Mouse (Mus musculus): Measurements from ENCODE around the gene Gnai3. TPM values are rescaled to one million over a fixed set of nuclear protein-coding genes. Genes with fewer than 3 reads are reported as not detected.

Gene Gnai3
- polyA plus RNA-seq, 1 experiment = 20.7 TPM

DNA sequence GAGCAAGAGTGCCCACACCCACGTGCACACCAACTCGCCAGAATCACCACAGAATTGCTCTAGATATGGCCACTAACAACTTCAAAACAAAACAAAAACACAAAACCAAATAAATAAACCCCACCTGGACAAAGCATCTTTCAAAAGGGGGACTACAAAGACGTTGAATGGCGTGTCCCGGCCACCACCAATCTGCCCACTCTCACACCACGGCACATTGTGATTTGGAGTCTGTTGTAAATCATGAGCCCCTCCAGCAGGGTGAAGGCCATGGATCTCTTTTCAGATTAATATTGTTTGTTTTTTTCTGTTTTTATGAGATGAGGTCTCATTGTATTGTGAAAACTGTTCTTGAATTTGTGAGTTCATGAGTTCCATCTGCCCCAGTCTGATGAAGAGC, 43.9 kb downstream of the Gnai3 start:
- H3K4me1 ChIP-seq (ENCODE audit: control insufficient read depth, insufficient read depth, insufficient read length, low read length) = no peaks in the 10 kb centered on the region
- H3K4me3 ChIP-seq (ENCODE audit: insufficient read depth, low read depth, low read length) = no peak overlapping the region
- H3K27ac ChIP-seq (replicated peaks; ENCODE audit: low read depth, low read length) = no peak overlapping the region

DNA sequence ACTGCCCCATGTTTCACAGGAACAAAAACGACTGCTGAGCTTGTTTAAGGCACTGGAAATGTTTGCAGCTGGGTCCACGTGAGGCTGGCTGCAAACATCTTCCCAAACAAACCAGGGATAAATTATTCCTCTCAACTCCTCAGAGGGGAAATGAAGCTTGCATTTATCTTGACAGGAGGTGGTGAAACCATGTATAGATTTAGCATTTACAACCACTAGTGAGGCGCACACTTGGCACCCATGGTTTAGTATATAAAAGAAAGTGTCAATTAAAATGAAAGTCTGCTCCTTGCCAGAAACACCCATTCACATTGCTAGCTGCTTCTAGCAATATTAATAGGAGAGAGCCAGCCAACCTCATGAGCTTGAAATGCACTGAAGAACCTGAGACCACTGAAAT, 44.4 kb downstream of the Gnai3 start:
- Histone ChIP-seq H3K4me3 (ENCODE audit: insufficient read depth, low read depth, low read length) (no peak overlapping the region), H3K27ac (replicated peaks; ENCODE audit: low read depth, low read length) (no peak overlapping the region), H3K4me1 (ENCODE audit: control insufficient read depth, insufficient read depth, insufficient read length, low read length) (no peaks in the 10 kb centered on the region)

DNA sequence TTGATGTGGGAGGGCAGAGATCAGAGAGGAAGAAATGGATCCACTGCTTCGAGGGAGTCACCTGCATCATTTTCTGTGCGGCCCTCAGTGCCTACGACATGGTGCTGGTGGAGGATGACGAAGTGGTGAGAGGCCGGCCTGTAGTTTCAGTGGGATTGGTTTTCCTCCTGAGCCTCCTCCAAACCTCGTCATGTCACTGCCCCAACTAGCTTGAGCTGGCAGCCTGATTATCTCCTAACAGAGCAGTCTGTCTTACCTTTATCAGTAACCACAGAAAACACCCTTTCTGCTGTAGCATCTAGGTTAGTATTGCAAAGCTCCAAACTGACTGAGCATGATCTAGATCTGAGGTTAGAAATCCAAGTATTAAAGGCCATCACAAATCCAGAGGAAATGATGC, 47.6 kb downstream of the Gnai3 start:
- H3K4me3 ChIP-seq (ENCODE audit: insufficient read depth, low read depth, low read length) = no peak overlapping the region
- H3K27ac ChIP-seq (replicated peaks; ENCODE audit: low read depth, low read length) = no peak overlapping the region
- H3K4me1 ChIP-seq (ENCODE audit: control insufficient read depth, insufficient read depth, insufficient read length, low read length) = no peaks in the 10 kb centered on the region

DNA sequence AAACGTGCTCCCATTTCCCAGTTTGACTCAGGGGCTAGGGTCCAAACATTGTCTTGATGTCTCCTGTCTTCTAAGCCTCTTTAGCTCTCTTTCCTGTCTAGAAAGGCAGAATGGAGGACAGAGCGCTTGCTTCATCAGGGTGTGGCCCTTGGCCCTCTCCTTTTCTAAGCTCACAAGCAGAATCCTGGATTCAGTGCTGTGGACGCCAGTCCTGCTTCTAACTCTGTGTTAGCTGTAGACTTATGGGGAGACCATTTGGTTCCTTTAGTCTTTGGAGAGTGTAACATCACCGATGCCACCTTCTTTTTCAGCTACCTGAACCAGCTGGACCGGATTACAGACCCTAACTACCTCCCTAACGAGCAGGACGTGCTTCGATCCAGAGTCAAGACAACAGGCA, 48.3 kb downstream of the Gnai3 start:
- H3K4me3 ChIP-seq (ENCODE audit: insufficient read depth, low read depth, low read length) = no peak overlapping the region
- no peak overlapping the region for H3K27ac ChIP-seq (replicated peaks; ENCODE audit: low read depth, low read length)
- H3K4me1 ChIP-seq (ENCODE audit: control insufficient read depth, insufficient read depth, insufficient read length, low read length) = no peaks in the 10 kb centered on the region

DNA sequence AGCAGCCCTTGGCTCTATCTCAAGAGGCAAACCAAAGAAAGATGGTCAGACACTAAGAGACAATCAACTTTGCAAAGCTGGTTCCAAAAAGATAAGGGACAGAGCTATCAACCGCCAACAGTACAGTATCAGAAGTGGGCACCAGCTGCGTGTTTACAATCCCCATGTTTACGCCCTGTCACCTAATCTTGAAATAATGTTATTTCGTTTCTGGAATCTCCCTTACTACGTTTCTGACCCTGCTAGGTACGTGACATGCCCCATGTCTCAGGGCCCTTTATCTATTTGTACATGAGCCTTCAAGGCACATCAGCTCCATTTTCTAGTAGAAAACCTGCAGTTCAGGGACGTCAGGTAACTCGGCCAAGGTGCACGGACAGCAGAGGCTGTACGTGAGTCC, 49.2 kb downstream of the Gnai3 start:
- H3K27ac ChIP-seq (replicated peaks; ENCODE audit: low read depth, low read length) = no peak overlapping the region
- H3K4me1 ChIP-seq (ENCODE audit: control insufficient read depth, insufficient read depth, insufficient read length, low read length) = no peaks in the 10 kb centered on the region
- no peak overlapping the region for H3K4me3 ChIP-seq (ENCODE audit: insufficient read depth, low read depth, low read length)

DNA sequence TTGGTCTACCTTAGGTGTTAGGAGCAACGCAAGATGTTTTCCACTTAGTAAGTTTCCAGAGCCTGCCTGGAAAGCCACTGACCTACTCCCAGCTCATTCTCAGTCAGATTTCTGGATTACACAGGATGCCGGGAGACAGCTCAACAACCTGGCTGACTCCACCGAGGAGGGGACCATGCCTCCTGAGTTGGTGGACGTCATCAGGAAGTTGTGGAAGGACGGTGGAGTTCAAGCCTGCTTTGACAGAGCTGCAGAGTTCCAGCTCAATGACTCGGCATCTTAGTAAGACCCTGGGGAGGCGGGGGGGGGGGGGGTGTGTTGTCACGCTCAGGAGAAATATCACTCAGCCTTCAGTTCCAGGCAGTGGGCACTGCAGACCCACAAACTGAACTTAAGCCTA, 49.7 kb downstream of the Gnai3 start:
- H3K4me1 ChIP-seq (ENCODE audit: control insufficient read depth, insufficient read depth, insufficient read length, low read length) = no peaks in the 10 kb centered on the region
- H3K27ac ChIP-seq (replicated peaks; ENCODE audit: low read depth, low read length) = no peak overlapping the region
- no peak overlapping the region for H3K4me3 ChIP-seq (ENCODE audit: insufficient read depth, low read depth, low read length)

DNA sequence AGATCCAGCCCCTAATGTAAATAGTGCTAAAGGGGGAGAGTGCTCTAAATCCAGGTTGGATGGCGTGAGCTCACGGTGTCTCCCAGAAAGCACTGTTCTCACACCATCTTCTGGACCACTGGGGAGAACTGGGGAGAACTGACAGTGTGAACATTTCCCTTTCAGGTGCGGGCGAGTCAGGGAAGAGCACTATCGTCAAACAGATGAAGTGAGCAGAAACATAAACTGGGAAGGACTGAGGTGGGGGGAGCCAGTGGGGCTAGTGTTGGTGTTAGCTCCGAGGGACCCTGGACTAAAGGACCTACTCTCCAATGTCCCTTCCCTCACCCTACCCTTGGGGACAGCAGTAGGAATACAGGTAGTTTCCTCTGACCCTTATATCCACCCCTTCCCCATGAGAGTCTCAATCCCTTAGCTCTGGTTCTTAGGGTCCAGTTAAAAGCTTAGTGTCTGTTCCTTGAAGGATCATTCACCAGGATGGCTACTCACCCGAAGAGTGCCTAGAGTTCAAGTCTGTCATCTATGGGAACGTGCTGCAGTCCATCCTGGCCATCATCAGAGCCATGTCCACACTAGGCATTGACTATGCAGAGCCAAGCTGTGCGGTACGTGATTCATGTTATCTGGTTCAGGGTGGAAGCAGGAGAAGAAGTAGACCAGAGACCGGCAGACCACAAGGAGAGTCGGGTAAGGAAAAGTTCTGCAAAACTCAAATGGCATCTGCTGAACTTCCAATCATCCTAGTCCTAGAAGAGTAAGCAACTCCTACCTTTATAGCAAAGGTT, 50.8 kb downstream of the Gnai3 start:
- H3K4me1 ChIP-seq (ENCODE audit: control insufficient read depth, insufficient read depth, insufficient read length, low read length) = no peaks in the 10 kb centered on the region
- no peak overlapping the region for H3K27ac ChIP-seq (replicated peaks; ENCODE audit: low read depth, low read length)
- no peak overlapping the region for H3K4me3 ChIP-seq (ENCODE audit: insufficient read depth, low read depth, low read length)

DNA sequence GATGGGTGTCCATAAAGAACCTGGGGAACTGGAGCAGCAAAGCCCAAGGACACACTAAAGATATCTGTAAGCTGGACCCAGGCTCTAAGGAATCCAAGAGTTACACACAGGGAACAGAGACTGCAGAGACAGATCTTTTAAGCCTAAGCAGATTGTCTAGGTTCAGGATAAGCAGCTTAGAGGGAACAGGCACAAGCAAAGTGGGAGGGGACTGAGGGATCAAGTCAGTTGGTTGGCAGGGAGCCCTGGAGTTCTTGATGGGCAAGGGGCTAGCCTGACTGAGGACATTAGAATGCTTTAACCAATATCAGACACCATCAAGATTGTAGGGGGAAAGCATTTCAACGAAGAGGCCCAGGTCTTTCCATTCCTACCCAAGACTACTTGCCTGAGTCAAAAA, 51.8 kb downstream of the Gnai3 start:
- Histone ChIP-seq H3K4me1 (ENCODE audit: control insufficient read depth, insufficient read depth, insufficient read length, low read length) (no peaks in the 10 kb centered on the region), H3K27ac (replicated peaks; ENCODE audit: low read depth, low read length) (no peak overlapping the region), H3K4me3 (ENCODE audit: insufficient read depth, low read depth, low read length) (no peak overlapping the region)

DNA sequence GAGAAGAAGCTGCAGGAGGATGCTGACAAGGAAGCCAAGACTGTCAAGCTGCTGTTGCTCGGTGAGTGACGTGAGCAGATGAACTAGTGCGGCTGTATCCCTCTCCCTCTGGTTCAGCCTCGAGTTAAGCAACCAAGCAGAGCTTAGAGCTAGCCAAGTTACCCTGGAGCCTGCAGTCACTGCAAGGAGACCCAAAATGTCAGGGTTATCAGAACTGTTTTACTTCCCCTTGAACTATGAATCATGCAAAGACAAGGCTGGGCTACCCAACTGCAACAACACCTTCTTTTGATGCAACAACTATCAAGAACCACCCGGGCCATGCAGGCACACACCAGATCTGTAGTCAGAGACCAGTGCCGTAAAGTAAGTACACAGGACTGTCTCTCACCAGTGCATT, 52.6 kb downstream of the Gnai3 start:
- H3K27ac ChIP-seq (replicated peaks; ENCODE audit: low read depth, low read length) = no peak overlapping the region
- H3K4me1 ChIP-seq (ENCODE audit: control insufficient read depth, insufficient read depth, insufficient read length, low read length) = no peaks in the 10 kb centered on the region
- no peak overlapping the region for H3K4me3 ChIP-seq (ENCODE audit: insufficient read depth, low read depth, low read length)

DNA sequence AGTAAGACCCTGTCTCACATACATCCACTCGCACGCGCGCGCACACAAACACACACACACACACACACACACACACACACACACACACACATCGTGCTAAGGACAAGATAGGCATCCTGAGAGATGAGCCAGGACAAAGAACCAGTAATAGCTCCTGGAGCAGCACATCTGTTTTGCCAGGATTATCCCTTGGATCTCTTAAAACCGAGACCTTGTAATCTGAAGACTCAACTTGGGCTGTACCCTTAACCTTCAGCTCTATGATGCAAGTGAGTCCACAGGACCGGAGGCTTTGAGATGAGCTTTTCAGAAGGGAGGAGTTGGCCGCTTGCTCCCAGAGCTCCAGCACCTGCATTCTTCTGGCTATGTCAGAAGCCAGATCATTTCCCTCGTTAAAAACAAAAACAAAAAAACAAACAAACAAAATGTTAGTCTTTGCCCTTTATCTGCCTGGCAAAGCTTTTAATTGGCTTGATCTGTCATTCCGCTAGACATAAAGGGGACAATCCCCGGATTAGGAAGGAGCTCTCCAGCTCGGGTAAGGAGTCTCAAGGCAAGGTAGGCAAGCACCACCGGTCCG, 53.3 kb downstream of the Gnai3 start, which contains the start of gene Gnat2:
Gene Gnat2, plus strand, starts transcription at position 254 of the 580 bp plus-strand sequence.
- Histone ChIP-seq H3K27ac (replicated peaks; ENCODE audit: low read depth, low read length) (no peak within 1 kb of the TSS), H3K4me1 (ENCODE audit: control insufficient read depth, insufficient read depth, insufficient read length, low read length) (no peaks in the 10 kb centered on the region), H3K4me3 (ENCODE audit: insufficient read depth, low read depth, low read length) (no peak within 1 kb of the TSS)

DNA sequence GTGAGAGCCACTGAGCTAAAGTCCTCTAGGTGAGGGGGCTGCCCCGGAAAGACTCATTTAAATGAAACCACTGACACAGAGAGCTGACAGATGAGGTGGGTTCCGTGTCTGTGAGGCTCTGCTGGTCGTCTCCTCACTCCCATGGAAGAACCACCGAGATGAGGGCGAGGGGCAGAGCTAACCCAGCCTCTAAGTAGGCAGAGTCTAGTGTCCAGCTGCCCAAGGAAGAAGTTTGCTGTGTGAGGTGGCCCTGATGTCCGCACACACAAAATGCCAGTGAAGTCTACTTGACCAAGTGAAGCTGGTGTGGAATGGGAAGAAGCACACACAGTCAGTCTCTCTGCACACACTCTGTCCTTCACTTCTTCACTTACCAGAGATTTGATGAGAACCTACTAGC, 53.9 kb downstream of the Gnai3 start:
- no peak overlapping the region for H3K27ac ChIP-seq (replicated peaks; ENCODE audit: low read depth, low read length)

DNA sequence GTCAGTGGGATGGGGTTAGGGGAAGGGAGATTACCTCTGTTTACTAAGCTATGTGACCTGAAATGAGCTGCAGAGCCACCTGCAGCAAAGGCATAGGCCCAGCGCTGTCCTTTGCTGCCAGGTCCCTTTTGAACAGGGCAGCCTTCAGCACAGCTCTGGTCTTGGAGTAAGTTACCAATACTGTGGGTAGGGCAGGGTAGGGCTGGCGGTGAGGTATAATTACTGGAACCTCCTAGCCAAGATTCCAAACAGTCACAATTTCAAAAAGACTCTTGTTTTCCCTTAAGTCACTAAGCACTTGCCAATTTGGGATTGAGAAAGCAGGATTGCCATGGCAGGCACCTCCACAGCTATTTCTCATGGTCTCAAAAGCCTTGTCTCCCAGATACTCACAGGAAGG, 55.4 kb downstream of the Gnai3 start:
- Histone ChIP-seq H3K4me1 (ENCODE audit: control insufficient read depth, insufficient read depth, insufficient read length, low read length) (no peaks in the 10 kb centered on the region), H3K27ac (replicated peaks; ENCODE audit: low read depth, low read length) (no peak overlapping the region), H3K4me3 (ENCODE audit: insufficient read depth, low read depth, low read length) (no peak overlapping the region)

More for the DNA sequence above, 53.9 kb downstream of the Gnai3 start:
- Histone ChIP-seq H3K4me3 (ENCODE audit: insufficient read depth, low read depth, low read length) (no peak overlapping the region), H3K4me1 (ENCODE audit: control insufficient read depth, insufficient read depth, insufficient read length, low read length) (no peaks in the 10 kb centered on the region)

DNA sequence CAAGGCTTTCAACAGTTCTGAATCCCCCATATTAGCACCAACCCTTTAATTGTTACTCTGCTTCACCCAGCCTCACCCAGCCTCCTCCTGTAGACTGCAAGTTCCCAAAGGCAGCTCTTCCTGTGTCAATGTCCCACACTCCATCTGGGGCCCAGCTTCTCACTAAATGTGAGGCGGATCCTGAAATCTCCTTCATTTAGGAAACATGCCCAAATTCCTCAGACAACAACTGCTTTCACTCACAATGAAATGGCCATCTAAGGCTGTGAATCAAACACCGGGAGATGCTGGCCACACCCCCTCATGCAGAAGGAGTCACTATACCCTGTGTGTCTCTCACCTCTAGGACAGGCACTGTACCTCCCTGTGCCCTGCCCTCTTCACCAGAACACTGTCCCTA, 56.0 kb downstream of the Gnai3 start:
- no peaks in the 10 kb centered on the region for H3K4me1 ChIP-seq (ENCODE audit: control insufficient read depth, insufficient read depth, insufficient read length, low read length)
- no peak overlapping the region for H3K27ac ChIP-seq (replicated peaks; ENCODE audit: low read depth, low read length)
- no peak overlapping the region for H3K4me3 ChIP-seq (ENCODE audit: insufficient read depth, low read depth, low read length)

DNA sequence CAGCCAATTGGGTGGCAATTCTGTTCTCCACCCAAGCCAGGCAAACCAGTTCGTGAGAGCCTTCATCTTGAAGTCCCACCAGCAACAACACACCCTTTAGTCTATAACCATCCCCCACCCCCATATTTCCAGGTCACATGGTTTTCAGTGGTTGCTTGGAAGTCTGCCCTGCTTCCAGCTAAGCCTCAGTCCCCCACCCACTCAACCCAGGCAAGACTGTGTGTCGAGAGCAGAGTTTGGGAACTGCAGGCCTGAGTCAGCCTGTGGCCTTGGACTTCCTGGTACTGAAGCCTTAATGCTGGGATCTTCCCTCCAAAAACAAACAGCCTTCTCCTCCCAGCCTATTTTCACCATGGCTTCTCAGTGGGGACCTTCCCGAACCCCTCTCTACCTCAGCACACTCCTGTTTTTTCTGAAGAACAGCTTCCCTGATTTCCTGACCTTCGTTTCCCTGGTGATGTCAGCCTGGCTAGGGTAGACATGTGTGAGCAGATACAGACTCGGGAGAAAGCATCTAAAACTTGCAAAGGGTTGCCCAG, 57.0 kb downstream of the Gnai3 start:
- Histone ChIP-seq H3K4me3 (ENCODE audit: insufficient read depth, low read depth, low read length) (no peak overlapping the region), H3K4me1 (ENCODE audit: control insufficient read depth, insufficient read depth, insufficient read length, low read length) (no peaks in the 10 kb centered on the region), H3K27ac (replicated peaks; ENCODE audit: low read depth, low read length) (no peak overlapping the region)

DNA sequence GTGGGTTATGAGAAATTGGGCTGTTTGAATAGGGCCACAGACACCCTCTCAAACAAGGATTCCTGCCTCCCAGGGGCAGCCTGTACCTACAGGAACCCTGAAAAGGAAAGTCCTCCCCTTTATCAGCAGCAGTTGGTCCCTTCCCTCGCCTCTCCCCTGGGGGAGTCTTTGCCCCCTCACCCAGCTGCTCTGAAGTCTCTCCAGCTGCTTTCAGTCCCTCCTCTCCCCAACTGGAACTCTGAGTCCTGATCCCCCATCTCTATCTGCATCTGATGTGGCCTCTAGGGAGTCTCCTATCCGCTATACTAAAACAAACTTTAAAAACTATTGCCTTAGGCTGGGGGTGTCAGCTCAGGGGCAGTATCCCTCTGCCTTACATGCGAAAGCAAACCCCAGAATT, 58.6 kb downstream of the Gnai3 start:
- Histone ChIP-seq H3K4me3 (ENCODE audit: insufficient read depth, low read depth, low read length) (no peak overlapping the region), H3K27ac (replicated peaks; ENCODE audit: low read depth, low read length) (no peak overlapping the region), H3K4me1 (ENCODE audit: control insufficient read depth, insufficient read depth, insufficient read length, low read length) (no peaks in the 10 kb centered on the region)

DNA sequence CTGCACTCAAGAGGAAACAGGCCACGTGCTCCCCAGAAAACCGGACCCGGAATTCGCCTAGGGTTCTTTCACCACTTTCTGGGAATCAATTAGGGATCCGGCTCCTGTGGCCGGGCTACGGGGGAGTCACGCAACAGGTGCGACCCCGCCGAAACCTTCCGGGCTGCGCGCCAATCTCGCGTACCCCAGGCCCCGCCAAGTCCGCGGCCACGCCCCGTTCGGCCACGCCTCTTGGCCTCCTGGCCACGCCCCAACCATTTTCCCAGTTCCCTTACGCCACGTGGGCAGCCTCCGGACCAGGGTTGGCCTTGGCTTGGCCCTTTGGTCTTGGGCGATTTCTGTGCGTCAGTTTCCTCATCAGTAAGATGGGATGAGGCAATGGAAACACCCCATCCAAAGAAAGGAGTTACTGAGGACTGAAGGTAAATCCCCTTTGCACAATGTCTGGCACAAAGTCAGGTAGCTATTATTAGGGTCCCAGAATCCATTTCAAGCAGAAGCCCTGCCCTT, 59.4 kb downstream of the Gnai3 start, which contains the start of gene Ampd2:
Gene Ampd2, minus strand, starts transcription at position 182 of the 510 bp plus-strand sequence.
- Histone ChIP-seq H3K4me1 (ENCODE audit: control insufficient read depth, insufficient read depth, insufficient read length, low read length) (no peaks in the 10 kb centered on the region), H3K4me3 (ENCODE audit: insufficient read depth, low read depth, low read length) (peak within 1 kb of the TSS; percentile 66), H3K27ac (replicated peaks; ENCODE audit: low read depth, low read length) (peak within 1 kb of the TSS; percentile 87)
